Mouse (Mus musculus) erythroid progenitor cell, adult 5-6 weeks (primary cell): ENCODE data around the gene Mapk12. TPM values are rescaled to one million over a fixed set of nuclear protein-coding genes. Genes with fewer than 3 reads are reported as not detected.

Source experiments
- ATAC-seq: replicated peaks from 2 replicates; pipeline ENCODE4 v1.8.0; 2016; ENCODE audit warnings: moderate number of reproducible peaks, mild to moderate bottlenecking, moderate TSS enrichment, inconsistent platforms; ENCODE audit not compliant: poor library complexity, low FRiP score, severe bottlenecking
- total RNA-seq, 2 experiments: library from RNA; stranded (forward) in 1 of 2; stranded (reverse) in 1 of 2; fragments of 150-400 nt in 1 of 2; fragments of 186-747, 209-891 nt in 1 of 2; gene quantifications; 2 replicates each; pipeline versions ENCODE4 v1.2.3 to v1.2.4; 2015 to 2017; ENCODE audit warnings: low replicate concordance in 2 of 2

The Mapk12 gene
- total RNA-seq (2015; ENCODE audit: low replicate concordance) (not detected in 2 replicates), total RNA-seq (2017; ENCODE audit: low replicate concordance) (0.51 TPM in 1 of 2 replicates, not detected in the other)

DNA sequence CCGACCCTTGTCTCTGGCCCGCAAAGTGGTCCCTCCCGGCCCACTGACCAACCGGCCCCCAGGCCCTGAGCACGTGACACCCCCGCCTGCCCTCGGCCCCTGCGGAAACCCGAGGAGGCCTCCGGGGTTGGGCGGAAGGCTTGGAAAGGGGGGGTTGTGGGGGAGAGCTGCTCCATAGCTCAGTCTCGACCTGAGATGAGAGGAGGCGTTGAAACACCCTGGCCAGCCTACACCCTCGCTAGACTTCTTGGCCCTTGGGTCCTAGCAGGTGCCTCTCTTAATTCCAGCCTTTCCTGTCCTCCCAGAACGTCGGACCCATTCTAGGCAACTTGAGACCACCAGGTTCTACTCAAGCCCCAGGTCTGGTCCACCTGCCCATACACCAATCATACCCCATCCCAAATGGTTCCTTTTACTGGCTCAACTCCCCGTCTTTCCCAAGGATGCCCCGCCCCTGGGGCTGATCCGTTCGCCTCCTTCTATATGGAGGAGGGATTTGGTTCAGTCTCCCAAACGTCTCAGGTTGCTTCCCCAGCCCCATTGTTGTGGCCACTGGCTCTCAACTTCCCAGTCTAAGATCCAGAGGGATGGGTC, at the start of gene Mapk12:
Gene Mapk12, minus strand, starts transcription at position 45 of the 594 bp plus-strand sequence.
- ATAC-seq = no peak

DNA sequence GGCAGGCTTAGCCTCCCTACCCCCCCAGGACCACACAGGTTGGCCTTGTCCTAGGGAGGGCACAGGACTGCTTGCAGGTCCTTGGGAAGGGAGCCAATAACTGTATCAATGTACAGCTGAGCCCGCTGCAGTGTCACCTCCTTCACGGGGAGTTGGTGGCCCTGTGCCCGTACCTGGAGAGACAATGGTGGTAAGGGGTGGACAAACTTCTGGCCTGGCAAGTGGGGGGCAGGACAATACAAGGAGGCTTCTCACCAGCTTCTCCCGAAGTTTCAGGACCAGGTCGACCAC, 44.4 kb upstream of the Mapk12 start:
- no peak for ATAC-seq

DNA sequence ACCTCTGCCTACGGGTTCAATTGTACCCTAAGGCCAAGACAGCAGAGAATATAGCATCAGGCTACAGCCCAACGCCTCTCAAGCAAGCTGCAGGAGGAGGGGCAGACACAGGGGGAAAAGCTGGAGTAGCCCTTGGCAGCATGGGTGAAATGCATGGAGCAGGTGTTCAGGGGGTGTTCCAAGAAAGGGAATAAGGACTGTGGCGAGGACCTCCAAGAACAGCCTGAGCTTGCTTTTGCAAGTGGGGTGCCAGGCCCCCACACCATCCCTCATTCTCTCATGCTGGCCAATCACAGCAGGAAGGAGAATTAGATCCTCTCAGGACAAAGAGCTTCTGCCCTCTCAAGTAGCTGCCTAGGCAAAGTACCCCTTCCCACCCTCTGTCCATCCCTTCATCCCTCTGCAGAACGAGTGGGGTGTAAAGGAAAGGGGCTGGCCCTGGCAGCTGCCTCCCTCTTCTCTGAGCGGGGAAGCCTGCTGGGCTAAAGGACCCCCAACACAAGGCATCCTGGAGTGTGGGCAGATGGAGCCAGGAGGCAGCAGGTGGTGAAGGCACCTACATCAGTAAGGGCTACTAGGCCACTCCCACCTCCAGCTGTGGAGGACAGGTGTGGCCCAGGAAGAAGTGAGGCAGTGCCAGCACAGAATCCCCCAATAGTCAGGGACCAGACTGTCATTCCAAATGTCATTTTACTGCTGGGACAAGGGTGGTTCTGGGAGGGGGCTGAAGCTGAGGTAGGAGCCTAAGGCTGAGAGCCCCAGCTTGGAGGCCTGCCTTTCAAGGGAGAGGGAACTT, 43.8 kb upstream of the Mapk12 start:
- ATAC-seq = no peak

DNA sequence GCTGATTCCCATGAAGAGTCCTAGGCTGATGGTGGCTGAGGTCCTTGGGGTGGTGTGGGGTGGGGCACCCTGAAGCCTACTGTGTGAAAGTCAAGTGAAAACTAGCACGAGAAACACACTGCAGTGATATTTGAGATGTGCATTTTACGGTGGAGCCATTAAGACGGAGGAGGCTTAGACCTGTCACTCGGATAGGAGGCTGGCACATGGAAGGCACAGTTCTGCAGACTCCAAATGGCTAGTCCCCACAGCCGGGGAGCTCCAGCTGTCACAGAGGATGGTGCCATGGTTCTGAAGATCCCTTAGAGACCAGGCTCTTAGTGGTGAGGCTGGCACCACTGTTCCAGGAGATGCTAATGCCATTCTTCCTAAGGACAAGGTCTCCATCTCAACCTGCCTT, 42.3 kb upstream of the Mapk12 start:
- ATAC-seq = no peak

DNA sequence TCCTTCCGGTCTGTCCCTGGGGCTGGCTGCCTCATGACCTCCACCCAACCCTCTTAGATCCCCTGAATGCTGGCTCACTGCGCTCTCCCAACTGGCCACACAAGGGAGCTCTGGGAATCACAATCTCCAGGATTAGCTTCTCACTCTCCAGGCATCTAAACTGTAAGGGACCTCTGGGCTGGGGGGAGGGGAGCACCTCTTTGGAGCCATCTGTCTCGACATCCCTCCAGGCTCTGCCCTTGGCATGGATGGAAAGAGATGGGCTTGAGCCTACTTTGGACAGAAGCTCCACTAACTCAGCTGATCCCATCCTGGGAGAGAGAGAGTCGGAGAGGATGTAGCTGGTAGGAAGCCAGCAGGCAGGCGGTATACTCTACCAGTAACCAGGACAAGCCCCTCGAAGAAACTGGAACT, 41.8 kb upstream of the Mapk12 start:
- no peak for ATAC-seq

DNA sequence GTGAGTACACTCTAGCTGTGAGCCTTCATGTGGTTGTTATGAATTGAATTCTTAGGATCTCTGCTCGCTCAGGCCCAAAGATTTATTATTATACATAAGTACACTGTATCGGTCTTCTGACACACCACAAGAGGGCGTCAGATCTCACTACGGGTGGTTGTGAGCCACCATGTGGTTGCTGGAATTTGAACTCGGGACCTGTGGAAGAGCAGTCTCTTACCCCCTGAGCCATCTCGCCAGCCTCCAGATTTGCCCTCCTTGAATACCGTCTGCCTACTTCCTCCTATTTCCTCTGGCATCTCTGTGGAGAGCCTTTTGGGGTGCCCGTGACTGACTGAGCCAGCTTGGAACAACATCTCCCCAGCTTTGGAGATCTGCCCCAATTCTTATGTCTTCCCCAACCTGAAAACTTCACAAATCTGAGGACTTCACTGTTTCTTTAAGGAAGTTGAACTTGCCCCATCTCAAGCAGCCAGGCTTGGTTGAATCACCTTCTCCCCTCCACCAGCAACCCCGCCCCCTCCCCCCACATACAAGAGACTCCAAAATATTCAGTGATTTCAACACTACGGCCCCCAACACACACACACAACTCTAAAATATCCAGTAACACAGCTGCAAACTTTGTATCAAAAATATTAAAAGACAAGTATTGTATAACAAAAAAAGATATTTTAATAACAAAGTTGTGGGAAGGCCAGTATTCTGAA, 41.2 kb upstream of the Mapk12 start:
- no peak for ATAC-seq

DNA sequence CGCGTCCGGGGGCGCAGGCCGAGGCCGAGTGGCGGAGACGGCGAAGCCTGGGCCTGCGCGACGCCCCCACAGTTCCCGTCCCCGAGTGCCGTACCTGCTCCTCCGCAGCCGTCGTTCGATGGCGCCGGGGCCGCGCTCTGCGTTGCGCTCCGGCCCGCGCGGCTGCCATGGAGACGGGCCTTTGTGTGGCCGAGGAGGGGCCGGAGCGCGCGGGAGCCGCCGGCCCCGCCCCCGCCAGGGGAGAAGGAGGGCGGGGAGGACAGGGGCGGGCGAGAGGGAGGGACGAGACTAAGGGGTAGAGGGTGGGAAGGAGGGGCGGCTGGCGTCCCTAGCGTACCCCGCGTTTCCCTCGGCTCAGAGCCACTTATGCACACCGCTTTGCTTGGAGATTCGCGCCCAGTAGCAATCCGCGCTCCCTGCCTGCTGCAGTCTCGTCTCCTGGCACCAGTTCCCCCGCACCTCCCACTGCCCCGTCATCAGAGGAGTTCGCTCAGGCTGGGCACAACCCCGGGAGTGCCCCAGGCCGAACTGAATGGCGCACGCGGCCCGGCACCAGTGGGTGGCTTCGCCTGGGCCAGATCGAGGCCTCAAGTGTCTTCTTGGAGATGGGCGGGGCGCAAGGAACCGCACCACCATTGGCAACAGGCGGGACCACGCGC, 40.2 kb upstream of the Mapk12 start, which contains the start of gene Plxnb2:
Gene Plxnb2, minus strand, starts transcription at position 218 of the 659 bp plus-strand sequence.
- no peak for ATAC-seq

DNA sequence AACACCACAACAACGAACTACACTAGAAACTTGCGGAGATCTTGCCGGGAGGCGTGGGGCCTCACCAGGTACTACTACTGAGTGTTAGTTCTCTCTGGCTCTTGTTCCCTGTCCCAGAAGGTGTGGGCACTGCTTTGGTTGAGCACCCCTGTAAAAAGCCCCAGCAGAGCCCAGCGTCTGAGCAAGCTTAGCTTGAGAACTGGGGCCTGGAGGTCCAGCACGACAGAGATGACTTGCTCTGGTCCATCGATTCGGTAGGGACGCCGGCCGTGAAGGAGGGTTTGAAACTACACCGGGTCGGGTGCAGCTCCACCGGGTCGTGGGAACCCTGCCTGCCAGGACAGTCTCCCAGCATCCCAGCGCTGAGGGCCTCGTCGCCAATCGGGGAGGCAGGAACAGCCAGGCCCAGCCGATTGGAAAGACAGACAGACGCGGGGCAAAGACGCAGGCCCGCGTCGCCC, 39.6 kb upstream of the Mapk12 start:
- no peak for ATAC-seq

DNA sequence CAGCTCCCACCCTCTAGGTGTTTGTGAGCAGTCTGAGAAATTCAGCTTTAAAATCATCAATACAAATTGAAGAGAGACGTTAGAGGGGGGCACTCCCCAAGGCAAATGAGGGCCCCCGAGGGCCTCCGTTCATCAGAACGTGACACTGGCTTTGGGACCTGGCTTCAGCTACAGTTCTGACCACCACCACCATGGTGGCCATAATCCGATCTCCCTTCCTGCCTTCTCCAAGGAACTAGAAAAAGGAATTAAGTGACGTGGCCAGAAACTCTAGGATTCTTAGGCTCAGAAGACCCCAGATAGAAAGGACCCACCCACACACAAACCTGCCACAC, 39.1 kb upstream of the Mapk12 start:
- ATAC-seq = no peak

DNA sequence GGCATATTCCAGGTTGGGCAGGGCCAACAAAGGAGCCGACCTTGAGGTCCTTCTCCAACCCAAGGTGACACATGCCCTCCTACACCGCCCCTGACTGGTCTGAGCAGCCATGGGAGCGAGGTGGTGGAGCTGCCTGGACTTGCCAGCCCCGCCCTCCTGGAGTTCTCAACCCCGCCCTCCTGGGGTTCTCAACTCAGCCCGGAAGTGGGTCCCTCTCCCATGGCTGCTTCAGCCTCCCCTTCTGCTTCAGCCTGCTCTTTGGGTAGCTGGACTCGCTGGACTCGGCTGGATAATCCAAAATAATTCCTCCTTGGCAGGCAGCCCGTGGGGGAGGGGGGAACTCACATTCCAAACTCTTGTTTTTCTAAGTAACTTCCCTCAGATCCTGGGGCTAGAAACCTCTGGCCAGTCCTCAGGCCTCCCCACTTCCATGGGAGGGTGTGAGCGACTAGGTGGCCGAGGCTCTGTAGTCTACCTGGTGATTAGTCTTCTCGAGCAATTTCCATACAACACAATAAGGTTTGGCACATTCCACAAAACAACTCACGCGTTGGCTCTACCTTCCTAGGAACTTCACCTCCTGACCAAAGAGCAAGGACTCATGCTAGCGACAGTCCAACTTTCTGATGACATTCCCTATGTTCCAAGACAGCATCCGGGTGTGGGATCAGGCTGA, 38.6 kb upstream of the Mapk12 start:
- ATAC-seq = no peak

DNA sequence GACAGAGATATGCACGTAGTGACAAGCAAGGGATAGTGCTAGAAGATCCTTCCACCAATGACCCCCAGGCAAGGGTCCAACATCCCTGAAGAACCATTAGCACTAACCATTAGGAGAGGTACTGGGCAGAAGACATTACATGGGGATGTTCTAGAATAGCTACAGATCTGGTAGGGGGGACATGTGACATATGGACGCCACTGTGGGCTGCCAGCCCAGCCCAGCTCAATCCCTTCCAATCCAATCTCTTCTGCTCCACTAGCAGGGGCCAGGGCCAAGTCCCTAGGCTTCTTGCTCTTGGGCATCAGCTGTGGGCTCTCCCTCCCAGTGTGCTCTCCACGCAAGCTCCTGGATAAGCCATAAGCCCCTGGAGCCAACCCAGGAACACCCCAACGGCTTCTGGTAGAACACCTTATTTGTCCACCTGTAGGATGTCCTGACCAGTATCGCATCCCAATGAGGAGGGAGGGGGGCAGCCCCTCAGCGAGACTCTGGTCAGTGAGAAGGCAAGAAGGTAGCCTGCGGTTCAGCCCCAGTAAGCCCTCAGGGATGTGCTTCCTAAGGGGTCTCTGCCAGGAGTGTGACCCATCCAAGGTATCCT, 37.9 kb upstream of the Mapk12 start:
- no peak for ATAC-seq

DNA sequence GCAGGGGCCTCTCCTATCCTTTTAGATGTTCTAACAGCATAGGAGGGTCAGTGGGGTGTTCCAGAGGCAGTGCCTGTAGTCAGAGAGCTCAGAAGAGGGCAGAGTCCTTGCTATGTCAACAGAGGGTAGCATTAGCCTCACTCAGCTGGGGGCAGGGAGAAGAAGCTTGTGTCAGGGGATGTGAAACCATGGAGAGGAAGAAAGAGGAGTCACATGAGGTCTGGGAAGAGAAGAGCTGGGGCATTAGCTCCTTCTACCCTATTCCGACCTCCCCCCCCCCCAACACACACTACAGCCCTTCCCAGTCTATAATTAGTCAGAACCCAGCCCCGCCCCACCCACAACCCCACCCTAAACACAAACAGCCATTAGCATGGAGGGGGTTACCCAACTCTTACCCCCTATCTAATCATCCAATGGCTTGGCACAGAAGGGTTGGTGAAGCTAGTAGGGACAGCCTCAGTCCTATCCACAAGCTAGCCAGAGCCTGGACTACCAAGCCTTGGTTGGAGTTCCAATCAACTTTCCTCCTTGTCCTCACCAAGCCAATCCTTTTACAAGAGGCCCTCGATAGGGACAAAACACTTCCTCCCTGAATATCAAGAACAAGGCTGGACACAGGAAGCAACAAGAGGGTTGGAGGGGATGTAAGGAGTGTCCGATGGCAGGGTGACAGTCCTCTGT, 37.2 kb upstream of the Mapk12 start:
- no peak for ATAC-seq

DNA sequence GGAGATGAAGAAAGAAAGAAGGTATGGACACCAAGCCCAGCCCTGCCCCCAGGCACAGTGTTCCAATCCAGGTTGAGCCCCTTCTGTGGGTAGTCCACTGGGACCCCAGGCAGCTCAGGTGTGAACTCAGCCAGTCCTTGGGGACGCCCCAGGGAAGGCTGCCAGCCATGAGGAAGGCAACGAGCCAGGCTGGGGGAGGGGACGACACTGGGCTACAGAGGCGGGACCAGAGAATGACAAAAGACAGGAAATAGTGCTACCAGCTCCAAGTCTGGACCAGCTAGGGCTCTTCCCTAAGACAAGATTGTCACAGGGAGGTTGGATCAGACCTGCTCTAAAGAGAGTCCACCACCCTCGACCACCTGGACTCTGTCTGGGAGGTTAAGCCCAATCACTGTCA, 36.6 kb upstream of the Mapk12 start:
- no peak for ATAC-seq

DNA sequence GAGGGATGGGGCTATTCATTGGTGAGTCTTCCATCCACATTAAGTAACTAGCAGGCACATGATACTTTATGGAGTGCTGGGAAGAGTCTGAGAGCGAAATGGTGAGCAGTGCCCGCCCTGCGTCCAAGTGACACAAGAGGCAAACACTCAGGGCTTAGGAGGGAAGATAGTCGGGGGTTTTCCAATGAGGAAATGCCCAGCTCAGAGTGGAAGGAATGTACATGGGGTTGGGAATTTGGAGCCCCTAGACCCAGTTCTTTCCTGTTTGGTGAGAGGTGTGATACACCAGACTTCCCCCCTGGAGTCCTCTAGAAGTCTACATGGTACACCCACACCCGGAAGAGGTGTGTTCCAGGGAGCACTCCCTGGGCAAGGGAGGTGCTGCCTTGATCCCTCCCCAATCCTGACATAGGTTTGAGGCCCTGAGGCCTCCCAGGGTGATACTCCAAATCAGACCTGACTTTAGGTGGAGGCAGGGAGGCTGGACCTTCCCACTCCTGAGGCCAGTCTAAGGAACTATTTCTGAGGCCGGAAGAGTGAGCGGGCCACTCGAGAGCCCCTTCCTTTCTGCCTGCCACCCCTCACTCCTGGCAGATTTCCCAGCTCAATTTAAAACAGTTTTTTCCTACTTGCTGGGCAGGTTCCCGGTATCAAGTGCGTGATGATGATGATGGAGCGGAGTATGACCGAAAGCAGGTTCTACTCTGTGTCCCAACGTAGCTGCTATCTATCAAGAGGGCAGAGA, 35.1 kb upstream of the Mapk12 start:
- no peak for ATAC-seq

DNA sequence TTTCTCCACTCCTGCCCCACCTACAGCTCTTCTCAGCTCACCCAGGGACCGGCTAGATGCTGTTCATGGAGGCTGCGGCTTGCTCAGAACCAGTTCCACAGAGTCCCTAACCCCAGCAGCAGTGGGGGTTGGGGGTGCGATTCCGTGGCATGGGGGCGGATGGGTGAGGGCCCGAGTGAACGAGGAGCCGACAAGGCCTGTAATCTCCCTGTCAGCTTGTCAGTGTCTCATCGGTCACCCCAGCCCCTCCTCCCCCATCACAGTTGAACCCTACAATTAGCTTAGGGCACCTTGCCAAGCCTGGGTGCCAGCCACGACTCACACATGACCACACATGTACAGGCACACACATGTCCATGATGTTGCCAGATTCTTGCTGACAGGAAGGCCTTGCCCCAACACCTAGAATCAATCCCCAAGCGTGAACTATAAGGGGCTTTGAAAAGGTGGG, 34.4 kb upstream of the Mapk12 start:
- ATAC-seq = no peak

DNA sequence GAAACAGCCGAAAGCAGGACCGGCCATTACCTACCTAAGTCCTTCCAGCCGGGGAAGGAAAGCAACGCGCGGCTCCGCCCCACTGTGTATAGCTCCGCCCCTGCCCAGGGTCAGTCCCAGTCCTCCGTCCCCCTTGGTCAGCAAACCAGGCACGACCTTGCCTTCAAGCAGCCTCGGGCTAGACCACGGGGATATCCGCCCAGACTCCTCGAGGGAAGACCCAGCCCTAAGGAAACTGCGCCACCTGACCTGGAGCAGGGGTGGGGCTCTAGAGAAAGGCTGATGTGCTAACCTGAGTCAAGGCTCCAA, 33.4 kb upstream of the Mapk12 start:
- ATAC-seq = no peak

DNA sequence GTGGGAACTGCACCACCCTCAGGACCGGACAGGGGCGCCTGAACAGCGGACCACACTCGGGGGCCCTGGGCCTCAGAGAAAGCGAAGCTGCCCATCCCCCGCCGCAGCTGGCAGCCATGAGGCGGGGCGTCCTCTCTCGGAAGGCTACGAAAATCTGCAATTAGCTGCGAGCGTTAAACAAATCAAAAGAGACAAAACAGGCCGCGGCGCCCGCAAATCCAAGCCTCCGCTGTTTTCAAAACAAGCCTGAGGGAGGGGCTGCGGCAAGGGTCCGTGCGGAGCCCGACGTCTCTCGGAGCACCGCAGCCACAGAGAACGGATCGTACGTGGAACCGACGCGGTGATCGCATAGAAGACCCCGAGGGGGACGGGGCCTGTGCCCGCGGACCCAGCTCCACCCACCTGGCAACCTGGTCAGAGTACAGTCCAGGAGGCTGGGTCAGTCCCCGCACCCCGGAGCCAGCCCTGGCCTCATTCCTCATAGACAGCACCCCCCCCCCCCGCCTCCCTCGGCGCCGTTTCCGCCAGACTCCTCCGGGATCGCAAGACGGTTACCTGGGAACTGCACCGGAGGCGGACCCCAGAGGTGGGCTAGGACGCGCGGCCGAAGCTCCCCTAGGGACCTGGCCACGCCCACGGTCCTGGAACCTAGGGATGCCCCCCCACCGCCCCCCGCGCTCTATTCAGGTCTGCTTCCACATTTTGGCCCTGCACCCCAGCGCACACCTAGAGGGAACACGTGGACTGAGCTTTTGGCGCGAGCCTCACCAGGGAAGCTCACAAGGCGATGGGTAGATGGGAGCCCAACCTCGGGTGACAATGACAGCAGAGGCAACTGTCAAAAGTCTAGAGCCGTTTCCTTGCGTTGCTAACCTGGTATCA, 32.8 kb upstream of the Mapk12 start:
- ATAC-seq = no peak
